Mouse (Mus musculus) E14TG2a.4 (cell line): ENCODE measurements around the gene Phkg2.

Experiments used
- CTCF ChIP-seq: conservative IDR thresholded peaks from 2 replicates; pipeline ENCODE4 v1.5.1; 2014; ENCODE audit warnings: low read length
- NANOG ChIP-seq: IDR thresholded peaks from 2 replicates; pipeline ENCODE4 v1.6.1; 2014; ENCODE audit warnings: borderline replicate concordance, low read length, mixed read lengths

DNA sequence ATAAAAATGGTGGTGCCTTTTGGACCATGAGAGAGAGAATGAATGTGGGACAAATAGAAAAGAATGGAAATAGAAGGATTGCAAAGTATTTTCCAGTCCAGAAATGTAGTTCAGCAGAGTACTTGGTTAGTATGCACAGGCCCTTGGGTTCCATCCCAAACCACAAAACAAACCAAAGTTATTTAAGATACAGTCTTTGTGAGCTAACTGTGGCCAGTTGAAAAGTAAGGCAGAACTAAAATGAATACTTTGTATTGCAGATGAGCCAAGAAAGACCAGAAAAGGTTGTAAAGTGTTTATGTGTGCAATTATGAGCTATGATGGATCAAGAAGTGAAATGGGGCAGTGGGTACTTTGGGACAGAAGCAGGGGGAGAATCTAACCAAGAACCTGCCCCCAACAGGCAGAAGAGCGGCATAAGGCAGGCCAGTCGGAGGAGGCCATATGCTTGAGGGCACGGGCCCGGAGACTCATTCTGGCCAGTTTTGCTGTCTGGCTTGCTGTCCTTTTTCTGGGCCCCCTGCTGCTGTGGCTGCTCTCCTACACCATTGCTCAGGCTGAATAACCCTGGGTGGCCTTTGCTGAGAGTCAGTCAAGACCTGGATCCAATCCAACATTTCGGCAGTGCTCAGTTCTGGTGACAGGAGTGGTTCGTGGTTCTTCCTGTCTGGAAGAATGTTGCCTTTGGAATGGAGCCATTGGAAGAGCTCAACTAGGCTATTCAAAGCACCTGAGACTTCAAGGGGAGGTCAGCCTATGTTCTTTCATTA lies 8.6 kb upstream of the Phkg2 start:
- TF ChIP-seq CTCF = no peak
- no peak for TF ChIP-seq NANOG
